Comparison of ENCODE assay signal across 8 mouse cellular contexts in the genomic region with DNA sequence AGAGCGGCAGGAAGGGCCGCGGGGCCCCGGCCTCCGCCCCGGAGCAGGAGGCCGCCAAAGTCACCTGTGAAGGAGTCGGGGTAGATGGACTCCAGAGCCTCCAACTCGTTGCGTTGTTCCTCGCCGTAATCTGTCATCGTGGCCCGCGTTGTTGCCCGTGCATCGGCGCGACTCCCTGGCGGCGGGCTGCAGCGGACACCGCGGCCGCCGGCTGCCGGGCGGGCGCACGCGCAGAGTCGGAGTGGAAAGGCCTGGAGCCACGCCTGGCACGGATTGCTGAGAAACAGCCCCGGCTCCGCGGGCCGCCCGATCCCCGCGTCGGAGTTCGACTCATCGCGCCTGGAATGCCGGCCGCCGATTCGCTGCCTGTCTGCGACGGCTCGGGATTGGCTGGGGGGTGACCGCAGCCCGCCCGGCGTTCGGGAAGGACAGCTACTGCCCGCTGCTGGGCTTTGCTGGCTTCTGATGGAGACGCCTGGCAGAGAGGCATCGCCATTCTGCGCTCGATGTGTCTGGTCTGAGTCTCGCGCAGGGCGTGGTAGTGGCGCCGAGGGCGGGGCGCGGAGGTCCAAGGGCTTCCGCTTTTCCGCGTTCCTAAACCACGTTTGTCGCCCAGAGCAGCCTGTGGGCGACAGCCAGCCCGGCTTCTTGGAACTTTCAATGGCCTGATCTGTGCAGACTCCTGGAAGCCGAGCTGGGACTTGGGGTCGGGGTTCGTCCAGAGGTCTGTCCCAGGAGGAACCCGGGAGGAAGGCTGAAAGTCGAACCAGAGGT. TPM values are rescaled to one million over a fixed set of nuclear protein-coding genes. Genes with fewer than 3 reads are reported as not detected.
DNase-seq lines count a peak whose midpoint lies in the region; ATAC-seq and TF ChIP-seq lines count a peak whose summit lies in the region.

Gene Rwdd1, minus strand, starts transcription at position 323 of the 774 bp plus-strand sequence.

- no peaks in the 10 kb centered on the region for H3K36me3 ChIP-seq in ES-E14 (ENCODE audit: control insufficient read depth, insufficient read depth, low read length, poor library complexity, severe bottlenecking)
- no peaks in the 10 kb centered on the region for H3K36me3 ChIP-seq in forebrain, embryonic 15.5 days

- intact Hi-C loops in heart, postnatal 25 days (cut with DNase I): loop anchor here (1.0 to 10.0 kb wide), 3 partner anchors 69 to 395 kb away; partner anchors contain the start of genes Nt5dc1 and Zup1

- H3K4me2 ChIP-seq in forebrain, embryonic 15.5 days (replicated peaks): peak within 1 kb of the TSS; percentile 70

- TF ChIP-seq CTCF in lung, adult 2 months (IDR thresholded peaks at IDR 0.05; ENCODE audit: insufficient read depth, low read length): no peak

- DNase-seq in ES-E14 (ENCODE audit: low read depth, low spot score): peak; percentile 83
- peak; percentile 99 for DNase-seq in cerebellum, adult 11-12 months
- peak; percentile 98 for DNase-seq in heart, postnatal 25 days (ENCODE audit: low spot score)
- DNase-seq in layer of hippocampus, adult 18-20 months (ENCODE audit: low spot score in 2 of 2): peak; percentile 98
- peak; percentile 94 for DNase-seq in lung, adult 2 months
- peak; percentile 96 to 97 for DNase-seq in thymus, adult 18-20 months

- peak within 1 kb of the TSS; percentile 91 to 96 for H3K4me3 ChIP-seq in ES-E14 (ENCODE audit: insufficient read depth in 1 of 2, low read depth in 1 of 2, low read length in 2 of 2, poor library complexity in 1 of 2, severe bottlenecking in 1 of 2)
- peak within 1 kb of the TSS; percentile 94 for H3K4me3 ChIP-seq in forebrain, embryonic 15.5 days
- peak within 1 kb of the TSS; percentile 85 for H3K4me3 ChIP-seq in lung, adult 2 months (replicated peaks; ENCODE audit: extremely low read depth, low read depth, low read length)

- WGBS in forebrain, embryonic 15.5 days: under 1% methylated on average over 82 of the region's 82 CpGs
- WGBS in lung, adult 2 months: under 1% methylated on average over 82 of the region's 82 CpGs

- TF ChIP-seq POLR2A in lung, adult 2 months (IDR thresholded peaks at IDR 0.05; ENCODE audit: borderline replicate concordance, extremely low read depth, low read depth, low read length): peak; percentile 67; the same call in 1 of the 2 replicates

- no peaks in the 10 kb centered on the region for H3K9me3 ChIP-seq in ES-E14 (ENCODE audit: control insufficient read depth, insufficient read depth, low read depth, low read length)
- no peaks in the 10 kb centered on the region for H3K9me3 ChIP-seq in forebrain, embryonic 15.5 days

- ATAC-seq in forebrain, embryonic 15.5 days (replicated peaks): peak; percentile 100
- ATAC-seq in neutrophil, adult 5-6 weeks (ENCODE audit: extremely low read depth, insufficient number of reproducible peaks, low FRiP score, poor library complexity, severe bottlenecking): peak; percentile 98

- peaks cover 3 to 6% of the 10 kb centered on the region in 2 experiments; a peak in 2 of 4 replicates for H3K4me1 ChIP-seq in ES-E14 (ENCODE audit: control insufficient read depth in 2 of 2, insufficient read depth in 2 of 2, low read length in 2 of 2, poor library complexity in 1 of 2)
- H3K4me1 ChIP-seq in forebrain, embryonic 15.5 days: peaks cover 19% of the 10 kb centered on the region
- peaks cover 5% of the 10 kb centered on the region for H3K4me1 ChIP-seq in lung, adult 2 months (ENCODE audit: control insufficient read depth, insufficient read depth, low read length)

- no peaks in the 10 kb centered on the region for H3K27me3 ChIP-seq in forebrain, embryonic 15.5 days

- H3K9ac ChIP-seq in ES-E14 (ENCODE audit: insufficient read depth, low read depth, low read length, poor library complexity, severe bottlenecking): peak within 1 kb of the TSS; percentile 93
- H3K9ac ChIP-seq in forebrain, embryonic 15.5 days (replicated peaks): peak within 1 kb of the TSS; percentile 84

- in situ Hi-C loops in ES-E14 (cut with MboI; ENCODE audit: low sequenced_read_pairs in 2 of 2, unreplicated experiment in 2 of 2): loop anchor here in 1 of 2 experiments (10.0 kb wide), 1 partner anchor 305 kb away; no protein-coding TSS in a partner anchor

- H3K27ac ChIP-seq in ES-E14 (ENCODE audit: insufficient read depth, low read depth, low read length, poor library complexity, severe bottlenecking): peak within 1 kb of the TSS; percentile 85
- H3K27ac ChIP-seq in forebrain, embryonic 15.5 days (replicated peaks): peak within 1 kb of the TSS; percentile 91

TF ChIP-seq in ES-E14, 5 proteins besides CTCF, POLR2A, EP300 and RAD21:
- TF ChIP-seq HCFC1 (IDR thresholded peaks at IDR 0.05; ENCODE audit: borderline replicate concordance, insufficient read depth, low read length) (peak; percentile 56), CHD2 (IDR thresholded peaks at IDR 0.05; ENCODE audit: low read depth, low read length) (peak; percentile 44; the same call in 1 of the 2 replicates), MAFK (IDR thresholded peaks at IDR 0.05; ENCODE audit: insufficient read depth, low read depth, low read length) (no peak)
TF ChIP-seq in ES-E14: peak in this region for 2.

RNA-seq across cellular contexts. Expression of gene Rwdd1, which starts in this region (rescaled TPM):
- 106 and 149 TPM in 2 replicates for total RNA-seq in ES-E14 (2012; rRNA removed)
- 127 and 131 TPM in 2 replicates for polyA plus RNA-seq in forebrain, embryonic 15.5 days (2015; fragmentation: Nextera tagmentation; extraction: Ambion mirVana)
- total RNA-seq in heart, postnatal 25 days (2021): 100 to 1,000 TPM; 125 to 128 TPM
- total RNA-seq in layer of hippocampus, adult 18-20 months (2021): 100 to 1,000 TPM; 101 to 103 TPM
- polyA plus RNA-seq in lung, adult 2 months (2012; rRNA removed): 24.5 and 42.9 TPM in 2 replicates
- total RNA-seq in neutrophil, adult 5-6 weeks (2017): 34.7 and 45.9 TPM in 2 replicates

Comparison
In these comparisons a context has a peak if more than half of its experiments do, and no peak if none do; other contexts are left out.
1. Peak in every context shown above with its lines: DNase-seq, ATAC-seq, H3K4me3 ChIP-seq and H3K27ac ChIP-seq.